Mouse (Mus musculus): Measurements from ENCODE around the gene Ndel1.

GRCm38 (mm10) chr11:68908846-68909503 lies 37.3 kb upstream of the Ndel1 start:
- TF ChIP-seq CTCF (IDR thresholded peaks at IDR 0.05; ENCODE audit: low read depth) (no peak), EP300 (IDR thresholded peaks at IDR 0.05; ENCODE audit: low read depth) (no peak)
